Mouse (Mus musculus) heart, embryonic 11.5 days (tissue): ENCODE measurements around the gene Zzef1. TPM values are rescaled to one million over a fixed set of nuclear protein-coding genes. Genes with fewer than 3 reads are reported as not detected.
A peak's percentile ranks its signal among the peaks of the same experiment; 100 is the strongest.

Source experiments
- ATAC-seq: fragments of 200-750 bp; cut with Nextera tagmentation; replicated peaks from 2 replicates; pipeline ENCODE4 v1.8.0; 2017; ENCODE audit warnings: moderate library complexity; ENCODE audit not compliant: insufficient number of reproducible peaks, low FRiP score, low TSS enrichment
- H3K27ac ChIP-seq: fragments of 300-500 bp; sonication (generic); 2 replicates; pipeline ENCODE4 v1.5.1; 2014; ENCODE audit warnings: mild to moderate bottlenecking, low read depth, low read length
- H3K27me3 ChIP-seq: fragments of 300-500 bp; sonication (generic); 2 replicates; pipeline ENCODE4 v1.6.1; 2014; ENCODE audit warnings: mild to moderate bottlenecking, low read length, mixed read lengths; ENCODE audit not compliant: control insufficient read depth, insufficient read depth
- H3K36me3 ChIP-seq: fragments of 300-500 bp; sonication (generic); 2 replicates; pipeline ENCODE4 v1.6.1; 2014; ENCODE audit warnings: mild to moderate bottlenecking, low read length, moderate library complexity, mixed read lengths; ENCODE audit not compliant: control insufficient read depth, insufficient read depth
- H3K4me1 ChIP-seq: fragments of 300-500 bp; sonication (generic); 2 replicates; pipeline ENCODE4 v1.6.1; 2014; ENCODE audit warnings: low read length; ENCODE audit not compliant: control insufficient read depth, insufficient read depth
- H3K4me2 ChIP-seq: fragments of 300-500 bp; sonication (generic); 2 replicates; pipeline ENCODE4 v1.6.1; 2014; ENCODE audit warnings: mild to moderate bottlenecking, moderate library complexity
- H3K4me3 ChIP-seq: fragments of 300-500 bp; sonication (generic); 2 replicates; pipeline ENCODE4 v1.5.1; 2014; ENCODE audit warnings: low read depth, low read length
- H3K9ac ChIP-seq: fragments of 300-500 bp; sonication (generic); 2 replicates; pipeline ENCODE4 v1.6.1; 2014; ENCODE audit warnings: mild to moderate bottlenecking, low read depth, low read length, moderate library complexity
- H3K9me3 ChIP-seq: fragments of 300-500 bp; sonication (generic); replicated peaks from 2 replicates; pipeline ENCODE4 v1.6.1; 2016; ENCODE audit warnings: low read length; ENCODE audit not compliant: control insufficient read depth
- WGBS: fragments of 180-500 bp; shearing (Covaris S2); extraction: QIAGEN DNeasy Blood & Tissue Kit; methylation state at CpG from one replicate; pipeline ENCODE4 v1.1.7; 2014; ENCODE audit not compliant: insufficient replicate concordance; 5-methylcytosine and 5-hydroxymethylcytosine counted together
- polyA plus RNA-seq: library from polyadenylated mRNA; unstranded; fragments of >200 nt; fragmentation: Nextera tagmentation; extraction: Ambion mirVana; gene quantifications from 2 replicates; pipeline ENCODE4 v1.2.1, GENCODE M21; 2014

Gene Zzef1
- polyA plus RNA-seq, 1 experiment from 2014 or later = 7.9 TPM

DNA sequence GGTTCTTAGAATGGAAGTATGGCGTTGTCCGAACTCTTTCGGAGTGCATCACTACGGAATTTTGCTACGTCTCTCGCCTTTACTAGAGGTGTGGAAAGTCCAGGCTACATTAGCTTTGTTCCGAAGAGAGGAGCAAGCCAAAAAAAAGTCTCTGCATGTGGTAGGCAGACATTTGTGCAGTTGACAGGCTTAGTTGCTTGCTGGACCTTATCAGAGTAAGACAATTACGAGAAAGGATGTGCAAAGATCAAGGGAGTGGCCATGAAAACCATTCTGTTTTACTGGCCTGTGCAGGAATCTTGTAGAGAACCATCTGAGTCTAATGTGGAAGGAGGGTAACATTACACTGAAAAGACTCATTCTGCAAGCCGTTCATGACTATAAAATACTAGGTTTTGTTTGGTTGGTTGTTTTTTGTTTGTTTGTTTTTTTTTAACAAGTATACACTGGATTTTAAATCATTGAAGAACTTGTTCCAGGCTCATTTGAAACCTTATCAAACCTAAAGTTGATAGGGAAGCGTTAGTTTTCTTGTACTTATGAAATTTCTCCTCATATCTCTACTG lies 830 bp downstream of the Zzef1 start:
- H3K27me3 ChIP-seq = no peaks in the 10 kb centered on the region
- no peak for ATAC-seq
- H3K4me1 ChIP-seq = peaks cover 2% of the 10 kb centered on the region; the same call in 1 of the 2 replicates
- WGBS = 14% methylated on average over 10 of the region's 10 CpGs
- H3K9me3 ChIP-seq = no peaks in the 10 kb centered on the region
- peak overlapping the region; percentile 86; the same call in 1 of the 2 replicates for H3K27ac ChIP-seq
- peak overlapping the region; percentile 72 for H3K4me3 ChIP-seq
- peak overlapping the region; percentile 72 for H3K4me2 ChIP-seq
- peak overlapping the region; percentile 79 for H3K9ac ChIP-seq
- no peaks in the 10 kb centered on the region for H3K36me3 ChIP-seq

DNA sequence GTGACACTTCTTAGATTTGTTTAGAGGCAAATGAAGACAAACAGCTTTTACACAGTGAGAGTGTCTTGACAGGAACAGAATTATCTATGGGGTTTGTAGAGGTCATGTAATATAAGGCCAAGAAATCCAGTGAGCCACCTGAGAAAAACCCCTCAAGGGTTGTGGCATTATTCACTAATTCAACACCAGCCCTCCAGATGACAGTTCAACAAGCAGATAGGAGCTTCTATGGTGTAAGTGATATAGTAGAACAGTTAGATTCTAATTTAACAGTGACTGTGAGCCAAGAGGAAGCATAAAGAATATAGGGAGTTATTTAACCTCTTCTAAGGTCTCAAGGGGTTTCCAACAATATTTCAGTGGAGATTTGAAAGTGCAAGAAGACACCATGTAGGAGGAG lies 2.1 kb downstream of the Zzef1 start:
- ATAC-seq = no peak
- H3K36me3 ChIP-seq = no peaks in the 10 kb centered on the region
- H3K27ac ChIP-seq = no peak overlapping the region
- H3K9me3 ChIP-seq = no peaks in the 10 kb centered on the region
- H3K4me1 ChIP-seq = peaks cover 2% of the 10 kb centered on the region; the same call in 1 of the 2 replicates
- no peak overlapping the region for H3K4me3 ChIP-seq
- H3K27me3 ChIP-seq = no peaks in the 10 kb centered on the region
- H3K9ac ChIP-seq = no peak overlapping the region
- H3K4me2 ChIP-seq = no peak overlapping the region

DNA sequence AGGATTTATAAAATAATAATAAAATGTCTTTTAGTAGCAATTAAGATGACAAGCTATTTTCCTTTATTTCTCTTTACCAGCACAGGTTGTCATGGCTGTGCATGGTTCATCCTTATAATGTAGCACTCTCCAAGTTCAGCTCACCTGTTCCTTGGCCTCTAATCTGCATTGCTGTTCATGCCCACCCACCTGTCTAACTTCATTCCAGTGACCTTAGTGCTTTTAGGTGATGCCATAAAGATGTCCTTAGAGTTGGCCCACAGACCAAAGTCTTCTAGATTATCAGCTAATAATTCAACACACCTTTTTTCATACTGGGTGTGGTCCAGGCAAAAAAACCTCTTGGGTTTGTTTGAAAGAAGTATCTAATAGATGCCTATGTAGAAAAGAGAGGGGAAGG lies 5.2 kb downstream of the Zzef1 start:
- Histone ChIP-seq H3K4me2 (no peak overlapping the region), H3K36me3 (no peaks in the 10 kb centered on the region), H3K4me3 (no peak overlapping the region), H3K27ac (no peak overlapping the region), H3K9me3 (no peaks in the 10 kb centered on the region), H3K9ac (no peak overlapping the region), H3K4me1 (peaks cover 14% of the 10 kb centered on the region; the same call in 1 of the 2 replicates), H3K27me3 (no peaks in the 10 kb centered on the region)
- no peak for ATAC-seq

- peaks cover 12% of the 10 kb centered on the region; the same call in 1 of the 2 replicates for H3K4me1 ChIP-seq
- no peak overlapping the region for H3K4me2 ChIP-seq
- H3K27ac ChIP-seq = no peak overlapping the region
- no peaks in the 10 kb centered on the region for H3K27me3 ChIP-seq
- ATAC-seq = no peak
- H3K9me3 ChIP-seq = no peaks in the 10 kb centered on the region
- WGBS = 73% methylated on average over 3 of the region's 3 CpGs
- no peaks in the 10 kb centered on the region for H3K36me3 ChIP-seq
- no peak overlapping the region for H3K4me3 ChIP-seq
- H3K9ac ChIP-seq = no peak overlapping the region
Observed at GRCm38 (mm10) chr11:72803038-72803437, 7.0 kb downstream of the Zzef1 start.

- no peaks in the 10 kb centered on the region for H3K27me3 ChIP-seq
- no peak overlapping the region for H3K4me3 ChIP-seq
- H3K4me2 ChIP-seq = no peak overlapping the region
- peaks cover 12% of the 10 kb centered on the region; the same call in 1 of the 2 replicates for H3K4me1 ChIP-seq
- H3K27ac ChIP-seq = no peak overlapping the region
- no peaks in the 10 kb centered on the region for H3K9me3 ChIP-seq
- no peak for ATAC-seq
- H3K36me3 ChIP-seq = no peaks in the 10 kb centered on the region
- no peak overlapping the region for H3K9ac ChIP-seq
Observed at GRCm38 (mm10) chr11:72804586-72804985, 8.6 kb downstream of the Zzef1 start.

DNA sequence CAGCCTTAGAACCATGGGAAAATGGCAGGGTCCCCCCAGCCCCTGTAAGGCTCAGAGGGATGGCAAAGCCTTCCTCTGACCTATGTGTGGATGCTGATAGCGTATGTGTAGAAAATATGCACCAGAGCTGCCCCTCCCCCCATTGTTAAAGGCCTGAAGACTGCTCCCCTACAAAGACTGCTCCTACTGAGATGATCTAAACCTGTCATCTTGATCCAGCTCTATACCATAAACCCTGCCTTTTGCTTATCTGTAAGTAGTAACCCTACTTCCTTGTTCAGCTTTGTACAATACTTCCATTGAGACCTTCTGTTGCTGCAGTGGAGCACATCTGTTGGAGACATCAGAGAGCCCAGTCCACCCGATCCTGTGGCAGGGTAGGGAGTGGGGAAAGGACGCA lies 9.2 kb downstream of the Zzef1 start:
- H3K4me3 ChIP-seq = no peak overlapping the region
- H3K9me3 ChIP-seq = no peaks in the 10 kb centered on the region
- H3K36me3 ChIP-seq = no peaks in the 10 kb centered on the region
- no peak overlapping the region for H3K9ac ChIP-seq
- H3K27me3 ChIP-seq = no peaks in the 10 kb centered on the region
- ATAC-seq = no peak
- peaks cover 12% of the 10 kb centered on the region; the same call in 1 of the 2 replicates for H3K4me1 ChIP-seq
- WGBS = 72% methylated on average over 3 of the region's 3 CpGs
- no peak overlapping the region for H3K27ac ChIP-seq
- H3K4me2 ChIP-seq = no peak overlapping the region

- no peak overlapping the region for H3K4me2 ChIP-seq
- no peaks in the 10 kb centered on the region for H3K27me3 ChIP-seq
- ATAC-seq = no peak
- 78% methylated on average over 2 of the region's 2 CpGs for WGBS
- H3K27ac ChIP-seq = no peak overlapping the region
- H3K9ac ChIP-seq = no peak overlapping the region
- H3K4me3 ChIP-seq = no peak overlapping the region
- no peaks in the 10 kb centered on the region for H3K36me3 ChIP-seq
- H3K4me1 ChIP-seq = peaks cover 12% of the 10 kb centered on the region; the same call in 1 of the 2 replicates
- H3K9me3 ChIP-seq = no peaks in the 10 kb centered on the region
Observed at GRCm38 (mm10) chr11:72806556-72806955, 10.5 kb downstream of the Zzef1 start.

DNA sequence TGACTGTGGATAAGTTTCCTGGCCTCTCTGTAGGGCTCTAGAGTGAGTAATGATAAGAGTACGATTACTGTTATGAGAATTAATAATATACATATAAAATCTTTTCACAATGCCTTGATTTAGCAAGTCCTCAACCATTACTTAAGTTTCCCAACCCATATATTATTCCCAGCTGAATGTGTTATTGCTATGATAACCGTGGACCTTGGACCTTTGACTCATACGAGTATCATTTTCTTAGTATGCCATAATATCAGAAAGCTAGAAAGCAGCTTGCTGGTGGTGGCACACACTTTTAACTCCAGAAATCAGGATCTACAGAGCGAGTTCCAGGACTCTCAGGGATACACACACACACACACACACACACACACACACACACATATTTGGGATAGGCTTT lies 12.0 kb downstream of the Zzef1 start:
- Histone ChIP-seq H3K36me3 (no peaks in the 10 kb centered on the region), H3K27ac (no peak overlapping the region), H3K9ac (no peak overlapping the region), H3K9me3 (no peaks in the 10 kb centered on the region), H3K27me3 (no peaks in the 10 kb centered on the region), H3K4me1 (peaks cover 12% of the 10 kb centered on the region; the same call in 1 of the 2 replicates), H3K4me2 (no peak overlapping the region), H3K4me3 (no peak overlapping the region)
- ATAC-seq = no peak
- 76% methylated on average over 4 of the region's 4 CpGs for WGBS

DNA sequence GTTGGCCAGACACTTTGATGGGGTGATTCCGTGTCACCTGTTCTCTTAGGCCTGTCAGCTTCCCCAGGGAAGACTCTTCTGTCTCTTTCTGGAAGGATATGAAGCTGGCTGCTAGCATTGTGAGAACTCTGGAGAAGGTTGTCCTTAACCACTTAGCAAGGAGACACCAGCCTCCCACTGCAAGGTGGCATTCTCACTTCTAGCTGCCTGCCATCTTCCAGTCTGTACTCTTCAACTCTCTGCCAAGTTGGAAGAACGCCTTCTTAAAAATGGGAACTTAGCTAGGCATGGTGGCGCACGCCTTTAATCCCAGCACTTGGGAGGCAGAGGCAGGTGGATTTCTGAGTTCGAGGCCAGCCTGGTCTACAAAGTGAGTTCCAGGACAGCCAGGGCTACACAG lies 17.7 kb downstream of the Zzef1 start:
- Histone ChIP-seq H3K36me3 (no peaks in the 10 kb centered on the region; the same call in 1 of the 2 replicates), H3K4me2 (no peak overlapping the region), H3K9me3 (no peaks in the 10 kb centered on the region), H3K4me1 (no peaks in the 10 kb centered on the region), H3K27ac (no peak overlapping the region), H3K27me3 (no peaks in the 10 kb centered on the region), H3K9ac (no peak overlapping the region), H3K4me3 (no peak overlapping the region)
- WGBS = 93% methylated on average over 5 of the region's 5 CpGs
- no peak for ATAC-seq
